Mouse (Mus musculus) forebrain, embryonic 10.5 days (tissue): ENCODE measurements around the gene Aldh1l1. TPM values are rescaled to one million over a fixed set of nuclear protein-coding genes. Genes with fewer than 3 reads are reported as not detected.

Experiments used
- DNase-seq: peaks from one replicate; pipeline ENCODE4 v3.0.0-alpha.2; 2017; ENCODE audit warnings: low spot score; ENCODE audit errors: extremely low spot score
- H3K27ac ChIP-seq: fragments of 300-500 bp; sonication (generic); 2 replicates; pipeline ENCODE4 v1.5.1; 2016; ENCODE audit warnings: mild to moderate bottlenecking
- H3K27me3 ChIP-seq: fragments of 300-500 bp; sonication (generic); 2 replicates; pipeline ENCODE4 v1.6.1; 2016; ENCODE audit warnings: mild to moderate bottlenecking; ENCODE audit not compliant: poor library complexity, severe bottlenecking
- H3K36me3 ChIP-seq: fragments of 300-500 bp; sonication (generic); replicated peaks from 2 replicates; pipeline ENCODE4 v1.6.1; 2016; ENCODE audit warnings: mild to moderate bottlenecking, moderate library complexity
- H3K4me1 ChIP-seq: fragments of 300-500 bp; sonication (generic); 2 replicates; pipeline ENCODE4 v1.6.1; 2016
- H3K4me3 ChIP-seq: fragments of 300-500 bp; sonication (generic); 2 replicates; pipeline ENCODE4 v1.5.1; 2016; ENCODE audit warnings: mild to moderate bottlenecking, moderate library complexity
- H3K9me3 ChIP-seq: fragments of 300-500 bp; sonication (generic); 2 replicates; pipeline ENCODE4 v1.6.1; 2016; ENCODE audit warnings: mild to moderate bottlenecking, moderate library complexity
- WGBS: fragments of 180-500 bp; shearing (Covaris S2); methylation state at CpG from one replicate; pipeline ENCODE4 v1.1.7; 2016; 5-methylcytosine and 5-hydroxymethylcytosine counted together
- polyA plus RNA-seq: library from polyadenylated mRNA; unstranded; fragments of >200 nt; fragmentation: Nextera tagmentation; extraction: Ambion mirVana; gene quantifications from 2 replicates; pipeline ENCODE4 v1.2.1, GENCODE M21; 2016

The Aldh1l1 gene
- polyA plus RNA-seq, 1 experiment from 2014 or later = 1.7 TPM

- WGBS = 64% methylated on average over 5 of the region's 5 CpGs
- Histone ChIP-seq H3K36me3 (no peaks in the 10 kb centered on the region), H3K27ac (no peak overlapping the region), H3K27me3 (no peaks in the 10 kb centered on the region), H3K4me3 (no peak overlapping the region), H3K9me3 (no peaks in the 10 kb centered on the region), H3K4me1 (0 out of 2 replicates have a peak, but pooled peaks cover 3% of the 10 kb centered on the region)
- no peak for DNase-seq
These were observed 33.1 kb downstream of the Aldh1l1 start for GRCm38 (mm10) chr6:90519375-90519774.

- Histone ChIP-seq H3K27ac (no peak overlapping the region), H3K36me3 (no peaks in the 10 kb centered on the region), H3K27me3 (peaks cover 29% of the 10 kb centered on the region; the same call in 1 of the 2 replicates), H3K4me1 (0 out of 2 replicates have a peak, but pooled peaks cover 3% of the 10 kb centered on the region), H3K4me3 (no peak overlapping the region), H3K9me3 (no peaks in the 10 kb centered on the region)
- DNase-seq = no peak
- 72% methylated on average over 3 of the region's 3 CpGs for WGBS
These were observed 40.2 kb downstream of the Aldh1l1 start for GRCm38 (mm10) chr6:90526406-90526805.

- H3K9me3 ChIP-seq = no peaks in the 10 kb centered on the region
These were observed 43.3 kb downstream of the Aldh1l1 start for GRCm38 (mm10) chr6:90529461-90530046.

GRCm38 (mm10) chr6:90532575-90533190 is 46.5 kb downstream of the Aldh1l1 start:
- WGBS = 94% methylated on average over 6 of the region's 7 CpGs

More at GRCm38 (mm10) chr6:90529461-90530046, 43.3 kb downstream of the Aldh1l1 start:
- H3K27me3 ChIP-seq = peaks cover 41% of the 10 kb centered on the region; the same call in 1 of the 2 replicates
- no peaks in the 10 kb centered on the region for H3K36me3 ChIP-seq
- 58% methylated on average over 2 of the region's 2 CpGs for WGBS
- 0 out of 2 replicates have a peak, but pooled peaks cover 3% of the 10 kb centered on the region for H3K4me1 ChIP-seq
- H3K4me3 ChIP-seq = no peak overlapping the region
- DNase-seq = no peak
- no peak overlapping the region for H3K27ac ChIP-seq

GRCm38 (mm10) chr6:90533505-90533904 is 47.3 kb downstream of the Aldh1l1 start:
- DNase-seq = no peak
- Histone ChIP-seq H3K36me3 (no peaks in the 10 kb centered on the region), H3K4me3 (no peak overlapping the region), H3K27me3 (peaks cover 45% of the 10 kb centered on the region; the same call in 1 of the 2 replicates), H3K4me1 (0 out of 2 replicates have a peak, but pooled peaks cover 3% of the 10 kb centered on the region), H3K9me3 (no peaks in the 10 kb centered on the region), H3K27ac (no peak overlapping the region)
- 87% methylated on average over 3 of the region's 3 CpGs for WGBS

More at GRCm38 (mm10) chr6:90532575-90533190, 46.5 kb downstream of the Aldh1l1 start:
- no peak overlapping the region for H3K27ac ChIP-seq
- H3K36me3 ChIP-seq = no peaks in the 10 kb centered on the region
- no peak for DNase-seq
- no peak overlapping the region for H3K4me3 ChIP-seq
- 0 out of 2 replicates have a peak, but pooled peaks cover 3% of the 10 kb centered on the region for H3K4me1 ChIP-seq
- no peaks in the 10 kb centered on the region for H3K9me3 ChIP-seq
- H3K27me3 ChIP-seq = peaks cover 47% of the 10 kb centered on the region; the same call in 1 of the 2 replicates

- DNase-seq = no peak
- H3K27ac ChIP-seq = no peak overlapping the region
- WGBS = 85% methylated on average over 8 of the region's 8 CpGs
These were observed 48.7 kb downstream of the Aldh1l1 start for GRCm38 (mm10) chr6:90534701-90535475.

GRCm38 (mm10) chr6:90536824-90537223 is 50.6 kb downstream of the Aldh1l1 start:
- 77% methylated on average over 3 of the region's 3 CpGs for WGBS
- Histone ChIP-seq H3K27me3 (peaks cover 30% of the 10 kb centered on the region; the same call in 1 of the 2 replicates), H3K9me3 (no peaks in the 10 kb centered on the region), H3K27ac (no peak overlapping the region), H3K4me1 (peaks cover 15% of the 10 kb centered on the region; the same call in 1 of the 2 replicates), H3K36me3 (no peaks in the 10 kb centered on the region), H3K4me3 (no peak overlapping the region)
- DNase-seq = no peak

More at GRCm38 (mm10) chr6:90534701-90535475, 48.7 kb downstream of the Aldh1l1 start:
- H3K36me3 ChIP-seq = no peaks in the 10 kb centered on the region
- no peaks in the 10 kb centered on the region for H3K9me3 ChIP-seq
- H3K27me3 ChIP-seq = peaks cover 43% of the 10 kb centered on the region; the same call in 1 of the 2 replicates
- H3K4me1 ChIP-seq = 0 out of 2 replicates have a peak, but pooled peaks cover under 1% of the 10 kb centered on the region
- no peak overlapping the region for H3K4me3 ChIP-seq

- peak; percentile 81 for DNase-seq
These were observed 51.7 kb downstream of the Aldh1l1 start for GRCm38 (mm10) chr6:90537941-90538340.

GRCm38 (mm10) chr6:90539271-90539670 is 53.0 kb downstream of the Aldh1l1 start:
- Histone ChIP-seq H3K4me3 (no peak overlapping the region), H3K9me3 (no peaks in the 10 kb centered on the region), H3K27ac (no peak overlapping the region), H3K36me3 (no peaks in the 10 kb centered on the region), H3K27me3 (peaks cover 25% of the 10 kb centered on the region), H3K4me1 (peaks cover 15% of the 10 kb centered on the region; the same call in 1 of the 2 replicates)
- 92% methylated on average over 4 of the region's 4 CpGs for WGBS
- no peak for DNase-seq

More at GRCm38 (mm10) chr6:90537941-90538340, 51.7 kb downstream of the Aldh1l1 start:
- peaks cover 26% of the 10 kb centered on the region for H3K27me3 ChIP-seq
- H3K9me3 ChIP-seq = no peaks in the 10 kb centered on the region
- WGBS = 9% methylated on average over 7 of the region's 7 CpGs
- peaks cover 15% of the 10 kb centered on the region; the same call in 1 of the 2 replicates for H3K4me1 ChIP-seq
- H3K27ac ChIP-seq = no peak overlapping the region
- H3K36me3 ChIP-seq = no peaks in the 10 kb centered on the region
- no peak overlapping the region for H3K4me3 ChIP-seq

- no peak overlapping the region for H3K4me3 ChIP-seq
- H3K9me3 ChIP-seq = no peaks in the 10 kb centered on the region
- WGBS = 86% methylated on average over 1 of the region's 1 CpGs
- H3K27me3 ChIP-seq = peaks cover 15% of the 10 kb centered on the region
- H3K36me3 ChIP-seq = no peaks in the 10 kb centered on the region
- peaks cover 15% of the 10 kb centered on the region; the same call in 1 of the 2 replicates for H3K4me1 ChIP-seq
- H3K27ac ChIP-seq = peak overlapping the region; percentile 16; the same call in 1 of the 2 replicates
- DNase-seq = no peak
These were observed 54.3 kb downstream of the Aldh1l1 start for GRCm38 (mm10) chr6:90540520-90540919.

GRCm38 (mm10) chr6:90541367-90541772 is 55.1 kb downstream of the Aldh1l1 start:
- Histone ChIP-seq H3K4me3 (no peak overlapping the region), H3K27me3 (peaks cover 12% of the 10 kb centered on the region), H3K4me1 (peaks cover 15% of the 10 kb centered on the region; the same call in 1 of the 2 replicates), H3K36me3 (no peaks in the 10 kb centered on the region), H3K9me3 (no peaks in the 10 kb centered on the region), H3K27ac (peak overlapping the region; percentile 16; the same call in 1 of the 2 replicates)
- 58% methylated on average over 5 of the region's 5 CpGs for WGBS
- no peak for DNase-seq

GRCm38 (mm10) chr6:90544433-90544832 is 58.2 kb downstream of the Aldh1l1 start:
- Histone ChIP-seq H3K27me3 (peaks cover 6% of the 10 kb centered on the region), H3K27ac (no peak overlapping the region), H3K4me1 (peaks cover 15% of the 10 kb centered on the region; the same call in 1 of the 2 replicates), H3K4me3 (no peak overlapping the region), H3K9me3 (no peaks in the 10 kb centered on the region), H3K36me3 (no peaks in the 10 kb centered on the region)
- 78% methylated on average over 2 of the region's 2 CpGs for WGBS
- no peak for DNase-seq
